Mouse (Mus musculus): ENCODE results near the gene Mospd3. TPM values are rescaled to one million over a fixed set of nuclear protein-coding genes. Genes with fewer than 3 reads are reported as not detected.

The Mospd3 gene
- 37.8 and 39.3 TPM in 2 replicates for polyA plus RNA-seq (2015; fragmentation: Nextera tagmentation; extraction: Ambion mirVana)

- DNase-seq (ENCODE audit: low spot score) (peak; percentile 100), ATAC-seq (replicated peaks; ENCODE audit: low FRiP score, low read depth) (peak; percentile 93)
- Histone ChIP-seq H3K27ac (peak within 1 kb of the TSS; percentile 83), H3K4me1 (replicated peaks; ENCODE audit: insufficient read depth, low read length) (peaks cover 10% of the 10 kb centered on the region), H3K9ac (ENCODE audit: low read depth, low read length) (peak within 1 kb of the TSS; percentile 78), H3K4me2 (ENCODE audit: low read length) (peak within 1 kb of the TSS; percentile 97), H3K9me3 (replicated peaks; ENCODE audit: low read length) (no peaks in the 10 kb centered on the region), H3K27me3 (ENCODE audit: insufficient read depth, low read length) (no peaks in the 10 kb centered on the region), H3K4me3 (replicated peaks; ENCODE audit: low read depth, low read length) (peak within 1 kb of the TSS; percentile 72), H3K36me3 (ENCODE audit: insufficient read depth, low read length) (no peaks in the 10 kb centered on the region)
- under 1% methylated on average over 41 of the region's 41 CpGs for WGBS
- no peak; the same call in 1 of the 2 replicates for TF ChIP-seq CTCF (IDR thresholded peaks at IDR 0.05; ENCODE audit: low read depth)
These were observed at the start of gene Mospd3 for GRCm38 (mm10) chr5:137600619-137601364. Mospd3 (minus strand) TSS chr5:137601058.

GRCm38 (mm10) chr5:137649669-137650571 lies 49.1 kb upstream of the Mospd3 start:
- ATAC-seq (replicated peaks; ENCODE audit: low FRiP score, low read depth) (no peak), DNase-seq (ENCODE audit: low spot score) (peak; percentile 52)
- peaks cover 27% of the 10 kb centered on the region; the same call in 1 of the 2 replicates for H3K4me1 ChIP-seq (replicated peaks; ENCODE audit: insufficient read depth, low read length)
- no peaks in the 10 kb centered on the region for H3K27me3 ChIP-seq (ENCODE audit: insufficient read depth, low read length)
- H3K27ac ChIP-seq = peak overlapping the region; percentile 10
- H3K36me3 ChIP-seq (ENCODE audit: insufficient read depth, low read length) = no peaks in the 10 kb centered on the region
- no peak overlapping the region; the same call in 1 of the 2 replicates for H3K4me2 ChIP-seq (ENCODE audit: low read length)
- 15% methylated on average over 18 of the region's 18 CpGs for WGBS
- H3K4me3 ChIP-seq (replicated peaks; ENCODE audit: low read depth, low read length) = no peak overlapping the region
- TF ChIP-seq CTCF (IDR thresholded peaks at IDR 0.05; ENCODE audit: low read depth) = no peak
- no peaks in the 10 kb centered on the region for H3K9me3 ChIP-seq (replicated peaks; ENCODE audit: low read length)
- 0 out of 2 replicates have a peak overlapping the region, but pooled peaks have one; percentile 10 for H3K9ac ChIP-seq (ENCODE audit: low read depth, low read length)

GRCm38 (mm10) chr5:137649251-137649650 lies 48.4 kb upstream of the Mospd3 start:
- Histone ChIP-seq H3K27ac (peak overlapping the region; percentile 10), H3K4me3 (replicated peaks; ENCODE audit: low read depth, low read length) (no peak overlapping the region), H3K27me3 (ENCODE audit: insufficient read depth, low read length) (no peaks in the 10 kb centered on the region), H3K9ac (ENCODE audit: low read depth, low read length) (no peak overlapping the region), H3K4me2 (ENCODE audit: low read length) (no peak overlapping the region; the same call in 1 of the 2 replicates), H3K4me1 (replicated peaks; ENCODE audit: insufficient read depth, low read length) (peaks cover 29% of the 10 kb centered on the region; the same call in 1 of the 2 replicates), H3K36me3 (ENCODE audit: insufficient read depth, low read length) (no peaks in the 10 kb centered on the region), H3K9me3 (replicated peaks; ENCODE audit: low read length) (no peaks in the 10 kb centered on the region)
- ATAC-seq (replicated peaks; ENCODE audit: low FRiP score, low read depth) (no peak), DNase-seq (ENCODE audit: low spot score) (no peak)
- 17% methylated on average over 4 of the region's 4 CpGs for whole genome bisulfite sequencing
- TF ChIP-seq CTCF (IDR thresholded peaks at IDR 0.05; ENCODE audit: low read depth) = no peak

- DNase-seq (ENCODE audit: low spot score) (no peak), ATAC-seq (replicated peaks; ENCODE audit: low FRiP score, low read depth) (no peak)
- H3K9me3 ChIP-seq (replicated peaks; ENCODE audit: low read length) = no peaks in the 10 kb centered on the region
- no peaks in the 10 kb centered on the region for H3K36me3 ChIP-seq (ENCODE audit: insufficient read depth, low read length)
- TF ChIP-seq CTCF (IDR thresholded peaks at IDR 0.05; ENCODE audit: low read depth) = no peak
- no peaks in the 10 kb centered on the region for H3K27me3 ChIP-seq (ENCODE audit: insufficient read depth, low read length)
- H3K27ac ChIP-seq = no peak overlapping the region
- no peak overlapping the region for H3K4me3 ChIP-seq (replicated peaks; ENCODE audit: low read depth, low read length)
- no peak overlapping the region for H3K9ac ChIP-seq (ENCODE audit: low read depth, low read length)
- peaks cover 29% of the 10 kb centered on the region; the same call in 1 of the 2 replicates for H3K4me1 ChIP-seq (replicated peaks; ENCODE audit: insufficient read depth, low read length)
- no peak overlapping the region for H3K4me2 ChIP-seq (ENCODE audit: low read length)
- 21% methylated on average over 9 of the region's 9 CpGs for WGBS
These were observed 47.2 kb upstream of the Mospd3 start for GRCm38 (mm10) chr5:137647827-137648601.

- Histone ChIP-seq H3K4me2 (ENCODE audit: low read length) (peak within 1 kb of the TSS; percentile 59), H3K9me3 (replicated peaks; ENCODE audit: low read length) (no peaks in the 10 kb centered on the region), H3K36me3 (ENCODE audit: insufficient read depth, low read length) (peaks cover 13% of the 10 kb centered on the region; the same call in 1 of the 2 replicates), H3K27me3 (ENCODE audit: insufficient read depth, low read length) (no peaks in the 10 kb centered on the region), H3K4me1 (replicated peaks; ENCODE audit: insufficient read depth, low read length) (peaks cover 29% of the 10 kb centered on the region; the same call in 1 of the 2 replicates), H3K27ac (no peak within 1 kb of the TSS), H3K9ac (ENCODE audit: low read depth, low read length) (0 out of 2 replicates have a peak within 1 kb of the TSS, but pooled peaks have one; percentile 27), H3K4me3 (replicated peaks; ENCODE audit: low read depth, low read length) (peak within 1 kb of the TSS; percentile 21; the same call in 1 of the 2 replicates)
- 25% methylated on average over 11 of the region's 11 CpGs for WGBS
- no peak for ATAC-seq (replicated peaks; ENCODE audit: low FRiP score, low read depth)
- peak; percentile 37 for DNase-seq (ENCODE audit: low spot score)
- TF ChIP-seq CTCF (IDR thresholded peaks at IDR 0.05; ENCODE audit: low read depth) = no peak
These were observed 44.8 kb upstream of the Mospd3 start, which contains the start of gene Irs3 for GRCm38 (mm10) chr5:137645652-137646091. Irs3 (minus strand) TSS chr5:137645714.

Data from kidney, postnatal 0 days (tissue).